Mouse (Mus musculus): ENCODE data around the gene Tmem14c. TPM values are rescaled to one million over a fixed set of nuclear protein-coding genes. Genes with fewer than 3 reads are reported as not detected.
"Not testable (repeated sequence)": the region's sequence is repeated elsewhere in the genome, so short reads cannot be mapped to it uniquely, and the experiment has no call there.

The Tmem14c gene
- polyA plus RNA-seq, 1 experiment from 2014 or later, result 275 TPM

DNA sequence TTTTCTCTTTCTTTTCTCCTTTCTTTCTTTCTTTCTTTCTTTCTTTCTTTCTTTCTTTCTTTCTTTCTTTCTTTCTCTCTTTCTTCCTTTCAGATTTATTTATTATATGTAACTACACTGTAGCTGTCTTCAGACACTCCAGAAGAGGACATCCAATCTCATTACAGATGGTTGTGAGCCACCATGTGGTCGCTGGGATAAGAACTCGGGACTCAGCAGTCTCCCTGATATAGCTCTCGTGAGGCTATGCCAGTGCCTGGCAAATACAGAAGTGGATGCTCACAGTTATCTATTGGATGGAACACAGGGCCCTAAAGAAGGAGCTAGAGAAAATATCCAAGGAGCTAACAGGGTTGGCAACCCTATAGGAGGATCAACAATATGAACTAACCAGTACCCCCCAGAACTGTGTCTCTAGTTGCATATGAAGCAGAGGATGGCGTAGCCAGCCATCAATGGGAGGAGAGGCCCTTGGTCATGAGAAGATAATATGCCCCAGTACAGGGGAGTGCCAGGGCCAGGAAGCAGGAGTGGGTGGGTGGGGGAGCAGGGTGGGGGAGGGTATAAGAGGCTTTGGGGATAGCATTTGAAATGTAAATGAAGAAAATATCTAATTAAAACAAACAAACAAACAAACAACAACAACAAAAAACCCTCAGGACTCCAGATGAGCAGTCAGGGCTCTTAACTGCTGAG, 28.3 kb upstream of the Tmem14c start:
- not testable (repeated sequence) for H3K4me3 ChIP-seq (replicated peaks); H3K9ac ChIP-seq; H3K4me2 ChIP-seq; ATAC-seq (ENCODE audit: insufficient read depth, low FRiP score, low read depth); H3K4me1 ChIP-seq; H3K27me3 ChIP-seq (replicated peaks); H3K9me3 ChIP-seq; H3K36me3 ChIP-seq; H3K27ac ChIP-seq
- WGBS, result 65% methylated on average over 4 of the region's 4 CpGs

DNA sequence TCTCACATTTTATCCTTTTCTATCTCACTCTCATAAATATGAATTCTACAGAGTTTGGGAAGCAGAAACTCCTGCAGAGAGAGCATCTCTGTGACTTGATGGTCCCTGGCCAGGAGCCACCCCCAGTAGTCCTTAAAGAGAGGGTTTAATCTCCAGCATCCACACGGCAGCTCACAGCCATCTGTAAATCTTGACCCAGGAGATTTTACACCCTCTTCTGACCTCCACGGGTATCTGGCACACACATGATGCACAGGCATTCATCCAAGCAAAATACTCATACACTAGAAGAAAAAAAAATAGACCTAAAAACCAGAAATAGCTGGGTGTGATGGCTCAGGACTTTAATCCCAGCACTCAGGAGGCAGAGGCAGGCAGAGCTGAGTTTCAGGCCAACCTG, 27.7 kb upstream of the Tmem14c start:
- H3K27ac ChIP-seq, result no peak overlapping the region
- no peaks in the 10 kb centered on the region for H3K4me1 ChIP-seq
- WGBS, result 67% methylated on average over 2 of the region's 2 CpGs
- H3K9ac ChIP-seq, result no peak overlapping the region
- H3K36me3 ChIP-seq, result no peaks in the 10 kb centered on the region
- H3K9me3 ChIP-seq, result no peaks in the 10 kb centered on the region
- no peak overlapping the region for H3K4me2 ChIP-seq
- no peak for ATAC-seq (ENCODE audit: insufficient read depth, low FRiP score, low read depth)
- no peaks in the 10 kb centered on the region for H3K27me3 ChIP-seq (replicated peaks)
- H3K4me3 ChIP-seq (replicated peaks), result no peak overlapping the region

DNA sequence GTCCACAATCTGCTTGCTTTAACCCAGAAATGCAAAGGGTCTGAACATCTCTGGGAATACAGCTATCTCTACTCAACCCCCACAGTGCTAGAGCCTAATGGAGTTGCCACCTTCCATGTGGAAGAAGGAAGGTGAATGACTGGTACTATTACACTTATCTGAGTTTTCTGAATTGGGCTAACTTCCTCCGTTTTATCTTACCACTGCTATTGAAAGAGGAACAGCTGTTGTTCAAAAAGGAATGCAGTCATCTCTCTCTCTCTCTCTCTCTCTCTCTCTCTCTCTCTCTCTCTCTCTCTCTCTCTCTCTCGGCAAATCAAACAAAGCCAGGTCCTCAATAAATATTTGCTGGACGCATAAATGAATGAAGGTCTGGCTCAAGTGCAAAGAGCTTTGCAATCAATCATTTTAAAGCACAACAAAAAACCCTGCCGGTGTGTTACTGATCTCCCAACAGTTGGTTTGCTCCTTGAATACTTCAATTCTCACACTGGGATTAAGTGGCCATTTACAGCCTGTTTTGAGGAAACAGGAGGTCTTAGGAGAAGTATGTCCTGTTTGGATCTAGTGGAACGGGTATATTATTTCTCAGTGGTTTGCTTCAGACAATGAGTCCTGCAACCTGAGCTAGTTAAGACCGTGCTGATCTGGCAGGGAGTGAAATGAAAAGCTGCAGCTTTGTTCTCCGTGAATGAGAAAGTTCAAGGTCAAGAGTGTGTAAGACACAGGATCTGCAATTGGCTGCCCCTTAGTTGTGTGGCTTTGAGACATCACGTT, 21.4 kb upstream of the Tmem14c start:
- 5% methylated on average over 8 of the region's 8 CpGs for WGBS
- Histone ChIP-seq H3K9ac (0 out of 2 replicates have a peak overlapping the region, but pooled peaks have one; percentile 6), H3K36me3 (no peaks in the 10 kb centered on the region), H3K9me3 (no peaks in the 10 kb centered on the region), H3K4me2 (peak overlapping the region; percentile 39), H3K27ac (peak overlapping the region; percentile 72), H3K4me1 (peaks cover 7% of the 10 kb centered on the region), H3K4me3 (replicated peaks) (0 out of 2 replicates have a peak overlapping the region, but pooled peaks have one; percentile 3), H3K27me3 (replicated peaks) (no peaks in the 10 kb centered on the region)
- no peak; the same call in 1 of the 2 replicates for ATAC-seq (ENCODE audit: insufficient read depth, low FRiP score, low read depth)

DNA sequence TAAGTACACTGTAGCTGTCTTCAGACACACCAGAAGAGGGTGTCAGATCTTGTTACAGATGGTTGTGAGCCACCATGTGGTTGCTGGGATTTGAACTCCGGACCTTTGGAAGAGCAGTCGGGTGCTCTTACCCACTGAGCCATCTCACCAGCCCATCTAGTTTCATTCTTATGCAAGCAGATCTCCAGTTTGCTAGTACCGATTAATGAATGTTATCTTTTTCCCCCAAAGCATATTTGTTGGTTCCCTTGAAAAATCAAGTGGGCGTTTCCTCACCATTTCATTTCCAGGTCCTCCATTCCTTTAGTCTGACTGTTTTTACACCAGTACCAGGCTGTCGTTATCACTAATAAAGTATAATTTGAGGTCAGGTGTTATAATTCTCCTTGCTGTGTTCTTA, 17.6 kb upstream of the Tmem14c start:
- not testable (repeated sequence) for ATAC-seq (ENCODE audit: insufficient read depth, low FRiP score, low read depth); H3K9ac ChIP-seq; H3K9me3 ChIP-seq; H3K4me2 ChIP-seq; H3K27me3 ChIP-seq (replicated peaks); H3K36me3 ChIP-seq; H3K27ac ChIP-seq; H3K4me3 ChIP-seq (replicated peaks)
- H3K4me1 ChIP-seq, result peaks cover 18% of the 10 kb centered on the region
- WGBS, result 83% methylated on average over 5 of the region's 5 CpGs

DNA sequence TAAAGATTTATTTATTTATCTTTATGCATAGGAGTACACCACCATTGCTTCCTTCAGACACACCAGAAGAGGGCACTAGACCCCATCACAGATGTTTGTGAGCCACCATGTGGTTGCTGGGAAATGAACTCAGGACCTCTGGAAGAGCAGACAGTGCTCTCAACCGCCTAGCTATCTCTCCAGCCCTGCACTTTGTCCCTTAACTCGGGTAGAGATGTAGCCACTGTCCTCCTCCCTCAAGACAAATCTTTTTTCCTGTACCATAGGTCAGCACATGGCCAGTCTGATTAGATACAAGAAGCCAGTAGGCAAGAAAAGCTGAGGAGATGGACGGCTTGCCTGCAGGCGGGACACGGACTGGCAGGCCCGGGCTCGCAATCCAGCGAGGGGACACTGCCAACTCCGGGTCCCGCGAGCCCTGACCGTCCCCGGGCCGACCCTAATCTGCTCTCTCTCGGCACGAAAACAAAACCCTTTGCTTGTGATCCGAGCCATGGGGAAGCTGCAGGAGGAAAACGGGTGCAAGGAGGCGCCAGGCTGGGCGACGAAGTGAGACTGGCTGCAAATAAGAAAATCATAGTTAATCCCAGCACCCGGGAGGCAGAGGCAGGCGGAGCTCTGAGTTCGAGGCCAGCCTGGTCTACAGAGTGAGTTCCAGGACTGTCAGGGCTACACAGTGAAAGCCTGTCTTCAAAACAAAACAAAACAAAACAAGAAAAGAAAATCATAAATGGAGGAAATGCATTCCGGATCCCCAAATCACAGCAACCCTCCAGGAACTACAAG, 15.8 kb upstream of the Tmem14c start:
- Histone ChIP-seq H3K9me3 (no peaks in the 10 kb centered on the region), H3K9ac (peak overlapping the region; percentile 86), H3K4me3 (replicated peaks) (peak overlapping the region; percentile 99), H3K27ac (peak overlapping the region; percentile 99), H3K4me2 (peak overlapping the region; percentile 86), H3K4me1 (peaks cover 15% of the 10 kb centered on the region), H3K36me3 (0 out of 2 replicates have a peak, but pooled peaks cover 3% of the 10 kb centered on the region), H3K27me3 (replicated peaks) (no peaks in the 10 kb centered on the region)
- peak; percentile 16; the same call in 1 of the 2 replicates for ATAC-seq (ENCODE audit: insufficient read depth, low FRiP score, low read depth)
- 0% methylated on average over 25 of the region's 25 CpGs for WGBS

DNA sequence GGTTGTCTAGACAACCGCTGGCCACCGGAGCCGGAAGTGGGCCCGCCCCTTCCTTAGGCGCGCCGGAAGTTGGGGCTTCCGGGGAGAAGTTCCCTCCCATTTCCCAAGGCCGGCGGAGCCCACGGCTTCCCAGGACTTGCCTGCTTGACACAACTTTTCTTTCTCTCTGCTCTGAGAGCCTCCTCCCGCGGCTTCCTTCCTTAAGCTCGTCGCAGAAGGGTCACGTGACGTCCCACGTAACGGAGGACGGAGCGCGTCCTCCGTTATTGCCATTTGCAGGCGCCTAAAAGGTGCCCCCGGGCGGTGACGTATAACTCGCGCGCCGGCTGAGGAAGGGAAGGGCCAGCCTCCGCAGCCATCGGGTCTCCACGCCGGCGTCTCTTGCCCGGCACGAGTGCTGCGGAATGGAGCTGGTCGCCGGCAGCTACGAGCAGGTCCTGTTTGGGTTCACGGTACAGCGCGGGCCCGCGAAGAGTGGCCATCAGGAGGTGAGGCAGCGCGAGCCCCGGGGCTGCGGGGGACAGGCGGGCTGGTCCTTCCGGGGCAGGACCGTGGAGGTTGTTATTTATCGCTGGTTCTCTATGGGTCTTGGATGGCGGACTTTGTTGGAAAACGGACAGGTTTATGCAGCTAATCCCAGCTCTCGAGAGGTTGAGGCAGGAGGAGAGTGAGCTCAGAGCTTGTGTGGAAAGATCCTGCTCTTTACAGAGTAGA, 15.0 kb upstream of the Tmem14c start, which contains the start of gene Pak1ip1:
TSS of gene Pak1ip1 (plus strand) at position 98 of the 714 bp plus-strand sequence.
- H3K4me2 ChIP-seq, result peak within 1 kb of the TSS; percentile 86
- H3K9ac ChIP-seq, result peak within 1 kb of the TSS; percentile 86
- H3K4me3 ChIP-seq (replicated peaks), result peak within 1 kb of the TSS; percentile 99
- peaks cover 15% of the 10 kb centered on the region for H3K4me1 ChIP-seq
- no peaks in the 10 kb centered on the region for H3K27me3 ChIP-seq (replicated peaks)
- peak; percentile 93 for ATAC-seq (ENCODE audit: insufficient read depth, low FRiP score, low read depth)
- WGBS, result under 1% methylated on average over 55 of the region's 58 CpGs
- H3K27ac ChIP-seq, result peak within 1 kb of the TSS; percentile 99
- H3K9me3 ChIP-seq, result no peaks in the 10 kb centered on the region
- H3K36me3 ChIP-seq, result peaks cover 10% of the 10 kb centered on the region

DNA sequence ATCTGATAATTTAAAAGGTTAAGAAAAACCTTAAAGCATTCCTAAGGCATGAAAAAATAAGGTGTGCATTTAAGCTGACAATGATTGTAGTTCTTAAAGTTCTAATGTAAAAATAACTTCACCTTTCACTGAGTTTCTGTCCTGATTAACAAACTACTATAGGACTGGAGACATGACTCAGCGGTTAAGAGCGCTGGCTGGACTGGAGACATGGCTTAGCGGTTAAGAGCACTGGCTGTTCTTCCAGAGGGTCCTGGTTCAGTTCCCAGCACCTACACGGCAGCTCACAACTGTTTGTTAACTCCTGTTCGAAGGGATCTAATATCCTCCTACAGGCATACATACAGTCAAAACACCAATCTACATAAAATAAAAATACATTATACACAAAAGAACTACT, 14.1 kb upstream of the Tmem14c start:
- Histone ChIP-seq H3K4me2 (peak overlapping the region; percentile 86), H3K4me1 (peaks cover 15% of the 10 kb centered on the region), H3K36me3 (peaks cover 13% of the 10 kb centered on the region), H3K9me3 (no peaks in the 10 kb centered on the region), H3K27me3 (replicated peaks) (no peaks in the 10 kb centered on the region), H3K9ac (no peak overlapping the region), H3K4me3 (replicated peaks) (peak overlapping the region; percentile 27; the same call in 1 of the 2 replicates), H3K27ac (no peak overlapping the region)
- WGBS, result 80% methylated on average over 5 of the region's 5 CpGs
- ATAC-seq (ENCODE audit: insufficient read depth, low FRiP score, low read depth), result no peak

DNA sequence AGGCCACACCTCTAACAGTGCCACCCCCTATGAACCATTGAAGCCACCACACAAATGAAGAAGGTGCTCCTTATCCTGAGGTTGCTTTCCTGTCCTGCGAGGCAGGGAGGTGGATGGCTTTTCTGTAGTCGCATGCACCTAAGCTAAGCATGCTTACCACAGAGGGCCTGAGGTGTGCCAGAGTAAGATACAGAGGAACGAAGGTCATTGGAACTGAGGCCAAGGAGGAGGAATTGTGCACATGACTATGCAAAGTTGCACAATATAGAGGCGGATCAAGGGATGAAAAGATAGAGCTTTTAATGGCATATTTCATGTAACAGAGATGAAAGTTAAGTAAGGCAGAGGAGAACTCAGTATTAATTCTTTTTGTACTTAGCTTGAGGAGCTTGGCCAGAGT, 9.8 kb upstream of the Tmem14c start:
- WGBS, result 93% methylated on average over 4 of the region's 4 CpGs
- Histone ChIP-seq H3K27ac (no peak overlapping the region), H3K36me3 (peaks cover 34% of the 10 kb centered on the region), H3K4me2 (no peak overlapping the region), H3K27me3 (replicated peaks) (no peaks in the 10 kb centered on the region), H3K4me3 (replicated peaks) (no peak overlapping the region), H3K9me3 (no peaks in the 10 kb centered on the region), H3K9ac (no peak overlapping the region), H3K4me1 (peaks cover 7% of the 10 kb centered on the region; the same call in 1 of the 2 replicates)
- no peak for ATAC-seq (ENCODE audit: insufficient read depth, low FRiP score, low read depth)

DNA sequence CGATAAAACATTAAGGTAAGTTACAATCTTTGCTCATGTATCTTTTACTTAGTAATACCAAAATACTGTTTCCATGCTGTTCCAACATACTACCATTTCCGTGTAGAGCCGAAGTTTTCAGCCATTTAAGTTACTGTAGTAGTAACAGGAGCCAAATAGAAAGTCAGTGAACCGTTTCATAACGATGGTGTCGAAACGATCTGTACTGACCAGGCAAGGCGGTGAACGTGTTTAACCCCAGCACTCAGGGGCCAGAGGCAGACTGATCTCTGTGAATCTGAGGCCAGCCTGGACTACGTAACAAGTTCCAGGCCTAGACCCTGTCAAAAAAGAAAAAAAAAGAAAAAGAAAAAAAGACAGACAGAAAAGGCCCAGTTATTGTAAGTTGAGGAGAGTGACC, 7.8 kb upstream of the Tmem14c start:
- peaks cover 43% of the 10 kb centered on the region for H3K36me3 ChIP-seq
- H3K27ac ChIP-seq, result no peak overlapping the region
- no peak overlapping the region for H3K4me2 ChIP-seq
- 94% methylated on average over 10 of the region's 10 CpGs for WGBS
- H3K27me3 ChIP-seq (replicated peaks), result no peaks in the 10 kb centered on the region
- no peaks in the 10 kb centered on the region for H3K4me1 ChIP-seq
- H3K4me3 ChIP-seq (replicated peaks), result no peak overlapping the region
- H3K9ac ChIP-seq, result no peak overlapping the region
- ATAC-seq (ENCODE audit: insufficient read depth, low FRiP score, low read depth), result no peak
- no peaks in the 10 kb centered on the region for H3K9me3 ChIP-seq

DNA sequence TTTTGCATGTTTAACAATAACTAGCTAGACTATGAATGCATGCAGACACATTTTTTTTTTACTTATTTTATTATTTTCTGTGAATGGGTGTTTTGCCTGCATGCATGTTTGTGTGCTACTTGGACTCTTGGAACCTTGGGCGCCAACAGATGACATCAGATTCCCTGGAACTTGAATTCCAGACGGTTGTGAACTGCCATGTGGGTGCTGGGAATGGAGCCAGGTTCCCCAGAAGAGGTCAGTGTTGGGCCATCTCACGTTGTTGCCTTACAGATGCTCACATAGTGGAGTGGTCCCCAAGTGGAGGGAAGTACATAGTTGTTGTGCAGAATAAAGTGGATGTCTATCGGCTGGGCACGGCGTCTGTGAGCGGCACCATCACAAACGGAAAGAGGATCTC, 7.1 kb upstream of the Tmem14c start:
- H3K4me1 ChIP-seq, result no peaks in the 10 kb centered on the region
- H3K9ac ChIP-seq, result no peak overlapping the region
- 79% methylated on average over 8 of the region's 8 CpGs for WGBS
- no peak overlapping the region for H3K4me2 ChIP-seq
- no peaks in the 10 kb centered on the region for H3K9me3 ChIP-seq
- ATAC-seq (ENCODE audit: insufficient read depth, low FRiP score, low read depth), result no peak
- H3K36me3 ChIP-seq, result peaks cover 44% of the 10 kb centered on the region
- H3K4me3 ChIP-seq (replicated peaks), result no peak overlapping the region
- H3K27ac ChIP-seq, result no peak overlapping the region
- no peaks in the 10 kb centered on the region for H3K27me3 ChIP-seq (replicated peaks)

DNA sequence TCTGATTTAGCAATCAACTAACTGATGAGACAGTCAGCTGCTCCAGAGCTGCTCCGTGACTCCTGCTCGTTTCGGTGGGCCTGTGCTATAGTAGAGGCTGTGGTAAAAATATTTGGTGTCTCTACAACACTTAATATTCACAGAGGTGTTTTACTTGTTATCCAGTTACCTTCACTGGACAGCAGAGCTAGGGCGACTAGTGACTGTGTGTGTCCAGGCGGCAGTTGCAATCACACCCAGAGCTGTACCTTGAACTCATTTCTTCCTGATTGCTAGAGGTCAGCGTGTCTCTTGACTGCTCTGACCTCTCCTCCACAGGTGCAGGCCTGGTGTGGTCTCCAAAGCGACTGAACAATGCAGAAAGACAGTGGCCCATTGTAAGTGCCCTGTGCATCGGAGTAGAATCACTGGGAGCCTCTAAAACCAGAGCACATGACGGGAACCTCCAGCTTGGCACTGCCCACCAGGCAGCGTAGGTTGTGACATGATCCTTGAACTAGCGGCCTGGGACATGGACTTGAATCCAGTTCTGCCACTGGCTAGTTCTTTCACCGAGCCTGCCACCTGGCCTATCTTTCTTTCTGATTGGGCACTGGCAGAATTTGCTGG, 809 bp downstream of the Tmem14c start:
- H3K27ac ChIP-seq, result peak overlapping the region; percentile 95; the same call in 1 of the 2 replicates
- H3K9me3 ChIP-seq, result no peaks in the 10 kb centered on the region
- peaks cover 16% of the 10 kb centered on the region for H3K4me1 ChIP-seq
- H3K36me3 ChIP-seq, result peaks cover 17% of the 10 kb centered on the region
- no peak for ATAC-seq (ENCODE audit: insufficient read depth, low FRiP score, low read depth)
- H3K9ac ChIP-seq, result peak overlapping the region; percentile 81; the same call in 1 of the 2 replicates
- peak overlapping the region; percentile 70 for H3K4me3 ChIP-seq (replicated peaks)
- peak overlapping the region; percentile 63 for H3K4me2 ChIP-seq
- 29% methylated on average over 12 of the region's 12 CpGs for WGBS
- no peaks in the 10 kb centered on the region for H3K27me3 ChIP-seq (replicated peaks)
